Mouse (Mus musculus) 416B (cell line): ENCODE data around the gene Cldn3.

Source experiments
- DNase-seq: peaks from one replicate; pipeline ENCODE4 v3.0.0; 2011; ENCODE audit warnings: low read depth

Gene Cldn3

DNA sequence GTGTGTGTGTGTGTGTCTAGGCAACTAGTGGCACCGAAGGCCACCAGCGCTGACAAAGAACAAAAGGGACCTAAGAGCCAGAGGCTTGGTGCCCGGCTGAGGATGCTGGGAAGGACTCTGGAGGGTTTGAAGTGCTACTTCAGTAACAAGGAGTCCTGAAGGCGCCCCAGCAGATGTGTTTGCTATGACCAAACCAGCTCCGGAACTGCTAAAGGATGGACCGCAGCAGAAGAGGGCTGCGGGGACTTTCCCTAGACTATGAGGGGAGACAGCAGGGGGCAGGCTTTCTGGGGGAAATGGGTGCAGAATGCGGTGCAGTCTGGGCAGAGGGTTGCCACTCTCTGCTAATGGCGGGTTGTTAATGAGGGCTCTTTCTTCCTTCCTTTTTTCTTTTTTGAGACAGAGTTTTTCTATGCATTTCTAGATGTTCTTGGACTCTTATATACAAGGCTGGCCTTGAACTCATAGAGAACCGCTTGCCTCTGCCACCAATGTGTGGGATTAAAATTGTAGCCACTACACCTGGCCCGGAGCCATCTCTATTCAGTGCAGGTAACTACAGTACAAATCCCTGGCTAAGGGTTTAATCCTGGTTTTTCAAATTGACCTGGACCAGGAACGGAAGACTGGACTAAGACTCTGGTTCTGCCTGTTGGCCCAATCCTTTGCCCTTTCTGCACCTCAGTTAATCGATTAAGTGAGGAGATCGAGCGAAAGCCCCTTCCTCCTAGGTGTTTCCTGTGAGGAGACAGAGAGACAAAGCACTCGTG lies 22.0 kb downstream of the Cldn3 start:
- peak; percentile 56 for DNase-seq

DNA sequence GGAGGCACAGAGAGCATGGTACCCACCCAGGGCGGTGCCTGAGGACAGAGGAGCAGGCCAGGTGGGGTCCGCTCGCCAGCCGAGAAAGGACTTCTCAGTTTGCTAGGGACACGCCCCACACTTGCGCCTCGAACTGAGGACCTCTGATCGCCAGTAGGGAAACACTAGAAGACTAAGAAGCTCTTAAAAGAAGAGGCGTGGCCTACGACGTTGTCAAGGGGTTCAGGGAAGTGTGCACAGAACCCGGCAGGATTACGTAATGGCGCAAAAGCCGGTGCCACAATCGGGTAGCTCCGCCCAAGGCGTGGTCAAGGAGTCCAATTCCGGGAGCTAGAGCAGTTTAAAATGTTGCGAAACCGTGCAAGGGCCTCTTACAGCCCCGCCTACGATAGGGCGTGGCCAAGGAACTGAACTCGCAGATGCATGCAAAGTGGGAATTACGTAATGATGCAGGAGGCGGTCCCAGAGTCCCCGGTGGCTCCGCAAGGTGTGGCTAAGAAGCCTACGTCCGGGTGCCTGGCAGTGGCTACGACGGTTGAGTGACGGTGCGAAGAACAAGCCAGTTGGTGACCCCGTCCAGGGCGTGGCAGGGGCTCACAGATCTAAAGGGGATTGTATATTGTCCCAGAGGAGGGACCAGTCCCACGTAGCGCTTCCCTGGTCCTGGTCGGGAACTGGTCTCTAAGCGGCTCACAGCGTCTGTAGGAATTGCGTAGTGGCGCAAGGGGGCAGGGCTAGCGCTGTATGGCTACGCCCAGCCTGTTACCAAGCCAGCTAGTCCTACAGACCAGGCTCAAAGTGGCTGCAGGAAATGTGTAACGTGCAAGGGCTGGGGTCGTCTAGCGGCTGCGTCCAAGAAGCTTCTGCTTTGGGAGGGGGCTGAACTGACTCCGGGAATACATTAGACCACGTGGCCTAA lies 22.9 kb downstream of the Cldn3 start, which contains the start of gene Abhd11:
TSS of gene Abhd11 (plus strand) at position 482 of the 919 bp plus-strand sequence.
- peak; percentile 100 for DNase-seq

DNA sequence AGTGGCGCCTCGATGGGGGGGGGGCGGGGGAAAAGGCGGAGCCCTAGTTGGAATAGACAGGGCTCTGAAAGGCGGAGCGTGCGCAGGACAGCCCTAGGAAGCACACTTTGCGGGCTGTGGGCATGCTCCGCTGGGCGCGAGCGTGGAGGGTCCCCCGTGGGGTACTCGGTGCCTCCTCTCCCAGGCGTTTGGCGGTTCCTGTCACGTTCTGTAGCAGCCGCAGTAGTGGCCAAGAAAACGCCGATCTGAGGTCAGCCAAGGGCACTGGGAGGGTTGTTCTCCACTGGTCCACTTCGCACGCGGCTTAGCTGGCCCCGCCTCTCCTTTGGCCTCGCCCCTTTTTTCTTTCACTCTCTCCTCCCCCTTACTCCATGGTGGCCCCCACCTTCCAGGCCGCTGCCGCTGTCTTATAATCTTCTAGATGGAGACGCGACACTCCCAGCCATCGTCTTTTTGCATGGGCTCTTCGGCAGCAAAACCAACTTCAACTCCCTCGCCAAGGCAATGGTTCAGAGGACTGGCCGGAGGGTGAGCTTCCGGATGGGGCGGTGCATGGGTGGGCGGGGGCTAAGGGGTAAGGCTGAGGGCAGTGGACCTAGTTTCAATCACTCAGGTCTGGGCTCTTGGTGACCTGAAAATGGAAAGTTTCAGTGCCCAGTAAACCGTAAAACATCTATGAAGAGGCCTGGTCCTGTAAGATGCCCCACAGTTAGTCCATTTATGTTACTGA lies 23.7 kb downstream of the Cldn3 start:
- DNase-seq: peak; percentile 92

DNA sequence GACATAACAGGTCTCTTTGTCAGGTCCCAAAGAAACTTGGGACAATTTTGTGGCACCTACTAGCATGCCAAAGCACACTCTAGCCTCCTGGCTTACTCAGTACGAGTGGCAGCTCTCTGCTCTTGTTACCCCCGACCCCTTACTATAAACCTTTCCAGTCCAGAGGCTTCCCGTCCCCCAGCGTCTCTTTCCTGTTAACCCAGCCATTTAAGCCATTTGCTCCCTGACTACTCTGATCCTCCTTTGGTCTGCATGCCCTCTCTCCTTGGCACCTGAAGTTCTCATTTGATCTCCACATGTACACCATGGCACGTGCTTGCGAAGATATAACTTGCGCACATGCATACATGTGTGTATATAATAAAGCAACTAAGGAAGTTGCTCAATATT lies 24.3 kb downstream of the Cldn3 start:
- peak; percentile 51 for DNase-seq

DNA sequence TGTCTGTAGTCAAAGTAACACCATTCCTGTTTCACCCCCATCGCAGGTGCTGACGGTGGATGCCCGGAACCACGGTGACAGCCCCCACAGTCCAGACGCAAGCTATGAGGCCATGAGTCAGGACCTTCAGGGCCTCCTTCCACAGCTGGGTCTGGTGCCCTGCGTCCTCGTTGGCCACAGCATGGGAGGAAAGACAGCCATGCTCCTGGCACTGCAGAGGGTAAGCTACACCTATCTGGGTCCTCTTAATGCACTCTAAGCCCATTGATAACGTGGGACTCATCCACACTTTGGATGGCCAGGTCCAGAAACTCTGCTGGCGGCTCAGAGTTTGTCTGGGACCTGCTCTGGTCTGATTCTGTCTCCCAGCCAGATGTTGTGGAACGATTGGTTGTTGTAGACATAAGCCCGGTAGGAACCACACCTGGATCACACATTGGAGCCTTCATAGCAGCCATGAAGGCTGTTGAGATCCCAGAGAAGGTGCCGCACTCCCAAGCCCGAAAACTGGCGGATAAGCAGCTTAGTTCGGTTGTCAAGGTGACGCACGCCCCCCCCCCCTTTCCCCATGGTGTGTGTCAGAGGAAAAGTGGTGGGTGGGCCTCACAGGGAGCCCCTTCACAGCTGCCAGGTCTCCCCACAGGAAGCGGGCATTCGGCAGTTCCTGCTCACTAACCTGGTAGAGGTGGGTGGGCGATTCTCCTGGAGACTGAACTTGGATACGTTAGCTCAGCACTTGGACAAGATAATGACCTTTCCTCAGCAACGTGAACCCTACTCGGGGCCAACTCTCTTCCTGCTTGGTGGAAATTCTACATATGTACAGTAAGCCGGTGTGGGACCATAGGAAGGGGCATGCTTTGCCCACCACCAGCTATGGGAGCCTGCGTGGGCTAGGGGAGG lies 25.1 kb downstream of the Cldn3 start:
- DNase-seq: no peak

DNA sequence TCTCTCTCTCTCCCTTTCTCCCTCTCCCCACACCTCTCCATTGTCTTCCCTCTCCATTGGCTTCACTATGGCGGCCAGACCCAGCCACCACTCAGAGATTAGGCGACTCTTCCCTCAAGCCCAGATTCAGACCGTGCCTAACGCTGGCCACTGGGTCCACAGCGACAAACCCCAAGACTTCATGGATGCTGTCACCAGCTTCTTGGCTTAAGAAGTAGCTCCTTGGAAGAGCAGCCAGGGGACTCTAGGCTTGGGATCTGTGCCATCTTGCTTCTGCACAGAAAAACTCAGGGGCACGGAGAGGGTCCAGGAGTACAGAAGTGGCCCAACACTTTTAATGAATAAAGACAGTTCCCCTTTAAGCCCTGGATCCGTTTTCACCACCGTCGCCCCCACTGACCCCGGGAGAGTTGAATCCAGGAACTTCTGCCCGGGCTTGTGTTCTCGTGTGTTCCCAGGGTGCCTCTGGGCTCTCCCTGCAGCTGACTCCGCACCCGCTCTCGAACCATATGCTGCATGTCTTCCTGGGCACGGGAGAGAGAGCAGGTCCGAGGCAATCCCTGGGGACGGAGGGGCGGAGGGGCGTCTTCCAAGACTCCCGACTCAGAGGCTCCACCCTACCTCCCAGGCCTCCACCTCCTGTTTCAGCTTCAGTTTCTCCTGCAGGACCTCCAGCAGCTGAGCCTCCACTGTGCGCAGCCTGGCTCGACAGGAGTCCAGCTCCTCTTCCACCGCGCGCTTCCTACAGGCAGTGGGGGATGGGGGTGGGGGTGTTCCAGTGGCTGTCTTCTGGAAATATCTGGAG lies 26.0 kb downstream of the Cldn3 start:
- DNase-seq: no peak

DNA sequence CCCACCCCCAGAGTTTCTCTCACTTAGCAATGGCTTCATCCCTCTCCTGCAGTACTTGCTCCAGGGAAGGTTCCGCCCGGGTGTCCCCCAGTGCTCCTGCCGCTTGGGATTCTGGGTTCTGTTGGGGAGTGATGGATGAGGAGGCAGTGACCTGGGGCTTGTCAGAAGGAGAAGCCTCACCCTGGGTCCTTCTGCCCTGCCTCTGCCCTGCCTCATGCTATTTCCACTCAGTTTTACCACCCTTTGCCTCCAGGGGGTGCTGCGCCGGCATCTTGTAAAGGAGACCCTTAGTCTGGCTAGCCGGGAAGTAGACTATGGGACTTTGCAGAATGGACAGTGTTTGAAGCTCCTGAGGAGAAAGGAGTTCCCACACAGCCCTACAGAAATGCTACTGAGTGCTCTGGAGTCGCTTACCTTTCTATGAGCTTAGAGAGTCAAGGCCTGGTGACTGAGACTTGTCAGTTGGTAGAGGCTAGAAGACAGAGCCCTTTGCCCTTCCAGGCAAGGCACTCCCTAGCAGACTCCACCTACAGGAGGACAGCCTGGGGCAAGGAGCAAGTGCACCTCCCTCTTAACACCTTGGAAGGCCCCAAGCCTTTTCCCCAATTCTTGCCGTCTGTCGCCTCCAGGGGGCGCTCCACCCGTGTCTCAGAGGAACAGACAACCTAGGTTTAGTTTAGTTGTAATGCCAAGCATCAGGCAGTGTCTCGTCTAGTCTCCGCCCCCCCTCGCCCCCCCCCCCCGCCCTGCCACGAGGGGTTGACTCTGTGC lies 26.8 kb downstream of the Cldn3 start:
- DNase-seq: peak; percentile 81

DNA sequence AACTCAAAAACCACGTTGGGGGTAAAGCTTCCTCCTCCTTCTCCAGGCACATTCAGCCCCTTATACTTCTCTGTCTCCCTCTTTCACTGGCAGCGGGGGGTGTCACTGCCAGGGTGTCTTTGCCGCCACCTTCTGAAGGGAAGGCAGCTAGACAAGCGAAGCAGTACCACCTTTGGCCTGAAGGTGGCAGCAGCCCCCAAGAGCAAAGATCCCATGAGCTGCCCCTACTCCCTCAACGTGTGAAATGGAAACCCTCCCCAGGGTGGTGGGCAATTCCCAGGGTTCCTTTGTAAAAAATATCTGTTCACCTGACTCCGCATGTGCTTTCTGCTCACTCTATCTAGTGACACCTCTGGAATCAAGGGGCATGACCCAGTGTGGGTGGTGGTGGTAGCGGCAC lies 29.5 kb downstream of the Cldn3 start:
- DNase-seq: peak; percentile 79

DNA sequence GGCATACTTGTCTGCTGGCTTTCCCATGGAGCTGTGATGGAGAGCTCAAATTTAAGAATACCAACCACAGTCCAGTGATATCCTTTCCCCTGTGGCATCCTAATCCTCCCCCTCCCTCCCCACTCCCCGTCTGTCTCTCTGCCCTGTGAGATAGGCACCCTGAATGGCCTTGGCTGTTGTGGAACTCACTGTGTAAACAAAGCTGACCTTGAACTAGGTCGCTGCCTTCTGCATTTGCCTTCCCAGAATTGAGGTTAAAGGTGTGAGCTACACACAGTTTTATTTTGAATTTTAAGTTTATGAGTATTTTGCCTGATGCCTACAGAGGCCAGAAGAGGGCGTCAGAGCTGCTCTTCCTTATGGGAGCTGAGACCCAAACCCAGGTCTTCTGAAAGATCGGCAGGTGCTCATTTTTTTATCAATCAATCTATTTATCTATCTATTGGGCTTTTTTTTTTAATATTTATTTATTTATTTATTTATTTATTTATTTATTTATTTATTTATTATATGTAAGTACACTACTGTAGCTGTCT lies 30.3 kb downstream of the Cldn3 start:
- DNase-seq: peak; percentile 42

DNA sequence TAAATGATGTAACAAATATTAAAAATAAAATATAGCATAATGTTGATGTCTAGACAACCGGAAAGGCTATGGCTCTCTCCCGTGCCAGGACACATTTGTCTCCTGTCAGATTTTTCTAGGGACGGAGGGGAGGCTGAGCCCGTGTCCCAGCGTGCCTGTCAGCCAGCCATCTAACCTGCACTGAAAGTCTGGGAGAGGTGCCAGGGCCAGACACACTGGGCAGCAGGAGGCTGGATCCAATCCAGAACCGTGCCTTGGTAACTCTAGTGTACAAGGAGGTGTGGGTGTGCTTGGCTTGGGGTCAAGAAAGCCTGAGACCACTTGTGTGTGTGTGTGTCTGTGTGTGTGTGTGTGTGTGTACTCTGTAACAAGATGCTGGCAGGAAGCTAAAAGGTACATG lies 35.8 kb downstream of the Cldn3 start:
- DNase-seq: no peak

DNA sequence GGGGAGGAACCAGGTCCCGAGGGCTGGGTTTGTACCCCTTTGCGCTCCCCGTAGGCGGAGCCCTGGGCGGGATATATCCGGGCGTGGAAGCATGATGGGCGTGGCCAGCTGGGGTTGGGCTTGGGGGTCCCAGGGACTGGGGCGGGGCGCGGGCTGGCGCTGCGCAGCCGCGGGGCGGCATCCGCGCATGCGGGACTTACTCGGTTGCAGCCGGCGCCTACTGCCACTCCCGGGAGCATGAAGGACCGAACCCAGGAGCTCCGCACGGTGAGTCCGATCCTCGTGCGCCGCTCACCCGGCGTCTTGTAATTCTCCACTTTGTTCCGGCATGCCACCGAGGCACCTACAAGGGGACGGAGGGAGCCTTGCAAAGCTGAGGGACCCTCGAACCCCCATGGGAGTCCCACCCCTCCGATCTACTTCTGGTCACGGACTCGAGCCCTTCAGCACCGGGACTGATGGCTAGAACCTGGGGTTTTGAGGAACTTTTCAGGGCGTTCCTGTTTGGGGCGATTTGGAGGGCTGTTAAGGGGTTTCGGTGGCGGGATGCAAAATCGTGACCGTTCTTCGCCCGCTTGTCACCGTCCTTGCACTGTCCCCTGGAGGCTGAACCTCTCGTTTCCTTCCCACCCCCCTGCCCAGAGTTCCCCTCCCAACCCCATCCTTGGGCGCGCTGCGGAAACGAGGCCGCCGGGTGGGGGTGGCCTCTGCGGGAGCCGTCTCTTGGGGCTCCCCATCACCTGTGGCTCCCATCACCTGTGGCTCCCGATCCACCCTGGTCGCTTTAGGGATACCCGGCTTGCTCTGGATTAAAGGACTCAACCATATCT lies 37.5 kb downstream of the Cldn3 start, which contains the start of gene Stx1a:
TSS of gene Stx1a (plus strand) at position 139 of the 830 bp plus-strand sequence.
- no peak for DNase-seq

DNA sequence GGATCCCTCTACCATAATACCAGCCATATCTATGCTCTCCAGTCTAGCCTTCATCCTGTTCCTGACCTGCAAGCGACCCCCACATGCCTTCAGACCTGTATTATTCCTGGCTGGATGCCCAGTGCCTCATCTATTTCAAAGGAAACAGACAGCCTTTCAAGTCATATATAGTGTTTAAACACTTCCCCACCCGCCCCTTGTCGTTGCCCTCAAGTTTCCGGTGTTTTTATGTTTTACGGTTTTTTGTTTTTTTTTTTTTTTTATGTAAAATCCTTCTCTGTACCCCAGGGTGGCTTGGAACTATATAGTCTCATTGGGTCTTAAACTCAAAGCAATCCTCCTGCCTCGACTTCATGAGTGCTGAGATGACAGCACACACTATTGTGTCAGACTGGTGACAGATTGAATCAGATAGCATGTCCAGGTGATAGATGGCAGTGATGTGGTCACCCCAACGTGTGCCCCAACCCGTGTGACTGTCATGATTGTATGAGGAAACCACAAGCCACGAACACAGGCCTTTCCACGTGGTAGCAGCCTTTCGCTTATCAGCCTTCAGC lies 38.7 kb downstream of the Cldn3 start:
- peak; percentile 98 for DNase-seq

DNA sequence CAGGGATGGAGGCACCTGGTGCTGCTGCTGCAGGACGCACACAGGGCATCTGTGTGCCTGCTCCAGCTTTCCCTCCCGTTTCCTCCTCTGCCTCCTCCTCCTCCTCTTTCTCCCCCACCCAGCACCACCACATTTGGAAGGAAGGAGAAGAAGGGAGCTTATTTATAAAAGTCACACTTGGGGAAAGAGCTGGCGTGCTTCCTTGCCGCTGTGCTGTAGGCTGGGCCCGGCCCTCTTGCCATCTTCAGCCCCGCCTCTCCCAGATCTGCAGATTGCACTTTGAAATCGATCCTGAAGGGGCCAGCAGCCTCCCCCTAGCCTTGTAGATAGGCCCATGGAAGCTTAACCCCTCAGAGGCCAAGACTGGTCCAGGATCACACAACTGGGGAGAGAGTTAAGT lies 39.9 kb downstream of the Cldn3 start:
- DNase-seq: no peak

DNA sequence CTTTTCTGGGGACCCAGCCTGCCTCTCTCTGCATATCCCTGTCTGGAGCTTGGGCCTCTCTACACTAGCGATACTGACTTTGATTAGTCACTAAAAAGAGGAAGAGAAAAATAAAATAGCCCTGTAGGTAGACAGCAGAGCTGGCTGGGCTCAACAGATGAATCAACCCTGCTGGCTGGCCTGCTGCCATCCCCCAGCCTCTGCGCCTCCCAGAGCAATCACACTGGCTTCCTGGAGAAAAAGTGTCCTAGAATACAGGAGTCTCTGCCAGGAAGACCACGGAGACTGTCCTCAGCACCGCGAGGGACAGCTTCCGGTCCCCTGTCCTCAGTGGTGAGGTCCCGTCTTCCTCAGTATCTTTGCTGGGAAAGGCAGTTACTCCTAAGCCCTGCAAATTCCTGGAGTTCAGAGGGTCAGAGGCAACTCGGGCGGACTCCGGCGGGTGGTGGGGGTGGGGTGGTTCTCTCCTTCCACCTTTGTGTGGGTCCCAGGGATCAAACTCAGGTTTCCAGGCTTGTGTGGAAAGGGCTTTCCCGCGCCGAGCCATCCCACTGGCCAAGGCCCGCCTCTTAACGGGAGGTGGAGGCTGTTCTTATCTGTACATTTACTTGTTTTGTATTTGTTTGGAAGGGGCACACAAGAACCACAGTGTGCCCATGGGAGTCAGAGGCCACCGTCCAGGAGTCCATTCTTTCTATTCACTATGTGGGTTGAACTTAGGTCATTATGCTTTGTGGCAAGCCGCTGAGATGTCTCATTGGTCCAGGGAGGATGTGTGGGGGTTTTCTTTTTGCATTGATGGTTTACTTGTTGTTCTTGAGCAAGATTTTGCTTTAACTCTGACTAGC lies 43.2 kb downstream of the Cldn3 start:
- DNase-seq: peak; percentile 80

DNA sequence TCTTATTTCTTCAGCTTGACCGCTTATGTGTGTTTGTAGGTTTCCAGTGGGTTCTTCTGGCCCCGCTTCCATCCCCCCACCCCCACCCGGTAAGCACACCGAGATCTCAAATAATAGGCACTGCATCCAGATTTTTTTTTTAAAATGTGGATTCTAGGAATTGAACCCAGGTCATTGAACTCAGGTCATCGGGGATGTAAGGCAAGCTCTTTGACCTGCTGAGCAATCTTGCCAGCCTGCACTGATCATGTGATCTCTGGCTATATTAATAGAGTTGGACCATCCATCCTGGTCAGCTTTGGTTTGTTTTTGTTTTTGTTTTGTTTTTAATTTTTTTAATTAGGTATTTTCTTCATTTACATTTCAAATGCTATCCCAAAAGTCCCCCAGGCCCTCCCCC lies 46.6 kb downstream of the Cldn3 start:
- DNase-seq: no peak

DNA sequence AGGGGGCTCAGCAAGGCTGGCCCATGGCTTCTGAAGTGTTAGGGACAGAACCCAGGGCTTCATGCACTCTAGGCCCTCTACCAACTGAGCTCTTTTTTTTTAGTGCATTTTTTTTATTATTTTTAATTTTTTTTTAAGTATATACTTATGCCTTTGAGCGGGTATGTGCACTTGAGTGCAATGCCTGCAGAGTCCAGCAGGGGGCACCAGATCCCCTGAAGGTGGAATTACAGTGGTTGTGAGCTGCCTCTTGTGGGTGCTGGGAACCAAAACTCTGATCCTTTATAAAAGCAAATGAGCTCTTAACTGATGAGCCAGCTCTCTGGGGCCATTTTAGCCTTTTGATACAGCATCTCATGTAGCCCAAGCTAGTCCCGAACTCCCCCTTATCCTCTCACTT lies 48.6 kb downstream of the Cldn3 start:
- no peak for DNase-seq
